Mouse (Mus musculus) limb, embryonic 14.5 days (tissue): ENCODE measurements around the gene Fndc11. TPM values are rescaled to one million over a fixed set of nuclear protein-coding genes. Genes with fewer than 3 reads are reported as not detected.

Experiments used
- ATAC-seq: fragments of 200-750 bp; cut with Nextera tagmentation; 2 replicates; pipeline ENCODE4 v1.8.0; 2017; ENCODE audit warnings: low read depth, moderate number of reproducible peaks, moderate TSS enrichment; ENCODE audit not compliant: low FRiP score
- DNase-seq: peaks from one replicate; pipeline ENCODE4 v3.0.0-alpha.2; 2015; ENCODE audit warnings: low spot score
- H3K27ac ChIP-seq: fragments of 300-500 bp; sonication (generic); replicated peaks from 2 replicates; pipeline ENCODE4 v1.5.1; 2014; ENCODE audit warnings: low read depth, mild to moderate bottlenecking, low read length, moderate library complexity, mixed read lengths
- H3K27me3 ChIP-seq: fragments of 300-500 bp; sonication (generic); 2 replicates; pipeline ENCODE4 v1.6.1; 2014; ENCODE audit warnings: low read length, mixed read lengths; ENCODE audit not compliant: control insufficient read depth, insufficient read depth
- H3K36me3 ChIP-seq: fragments of 300-500 bp; sonication (generic); 2 replicates; pipeline ENCODE4 v1.6.1; 2014; ENCODE audit warnings: mild to moderate bottlenecking, low read length, moderate library complexity, mixed read lengths; ENCODE audit not compliant: control insufficient read depth, insufficient read depth
- H3K4me1 ChIP-seq: fragments of 300-500 bp; sonication (generic); 2 replicates; pipeline ENCODE4 v1.6.1; 2014; ENCODE audit warnings: antibody characterized with exemption, low read length, mixed read lengths; ENCODE audit not compliant: control insufficient read depth, insufficient read depth
- H3K4me2 ChIP-seq: fragments of 300-500 bp; sonication (generic); replicated peaks from 2 replicates; pipeline ENCODE4 v1.6.1; 2014; ENCODE audit warnings: low read depth, mild to moderate bottlenecking, low read length, moderate library complexity; ENCODE audit not compliant: severe bottlenecking
- H3K4me3 ChIP-seq: fragments of 300-500 bp; sonication (generic); replicated peaks from 2 replicates; pipeline ENCODE4 v1.5.1; 2014; ENCODE audit warnings: low read length
- H3K9ac ChIP-seq: fragments of 300-500 bp; sonication (generic); 2 replicates; pipeline ENCODE4 v1.6.1; 2014; ENCODE audit warnings: mild to moderate bottlenecking, low read depth, low read length, moderate library complexity; ENCODE audit not compliant: severe bottlenecking
- H3K9me3 ChIP-seq: fragments of 300-500 bp; sonication (generic); 2 replicates; pipeline ENCODE4 v1.6.1; 2016; ENCODE audit warnings: low read length; ENCODE audit not compliant: control insufficient read depth
- POLR2A ChIP-seq: fragments of 200-500 bp; IDR thresholded peaks from 2 replicates; pipeline ENCODE4 v1.8.0; 2012; ENCODE audit warnings: inconsistent platforms, mild to moderate bottlenecking, moderate library complexity, borderline replicate concordance; ENCODE audit not compliant: insufficient read depth, insufficient read length; ENCODE audit errors: extremely low read depth
- WGBS: fragments of 180-500 bp; shearing (Covaris S2); extraction: QIAGEN DNeasy Blood & Tissue Kit; methylation state at CpG from one replicate; pipeline ENCODE4 v1.1.7; 2014; 5-methylcytosine and 5-hydroxymethylcytosine counted together
- polyA plus RNA-seq, 2 experiments: library from polyadenylated mRNA; depleted of rRNA in 1 of 2; stranded (reverse) in 1 of 2; unstranded in 1 of 2; fragments of >200 nt; fragmentation: Nextera tagmentation in 1 of 2; extraction: Ambion mirVana in 1 of 2; gene quantifications; 2 replicates each; pipeline versions ENCODE4 v1.2.1 to v1.2.3; 2012 to 2014

Gene Fndc11
- polyA plus RNA-seq, 2 experiments, result 0.28 TPM; not detected in 1

GRCm38 (mm10) chr2:181205678-181206077 is 14.1 kb upstream of the Fndc11 start:
- no peaks in the 10 kb centered on the region for H3K4me1 ChIP-seq
- WGBS, result 82% methylated on average over 5 of the region's 5 CpGs
- TF ChIP-seq POLR2A, result no peak
- H3K4me3 ChIP-seq, result no peak overlapping the region
- H3K9ac ChIP-seq, result no peak overlapping the region
- H3K4me2 ChIP-seq, result no peak overlapping the region
- DNase-seq (no peak), ATAC-seq (no peak)
- H3K27ac ChIP-seq, result no peak overlapping the region
- H3K9me3 ChIP-seq, result no peaks in the 10 kb centered on the region
- no peaks in the 10 kb centered on the region for H3K27me3 ChIP-seq
- no peaks in the 10 kb centered on the region for H3K36me3 ChIP-seq

GRCm38 (mm10) chr2:181206118-181206517 is 13.7 kb upstream of the Fndc11 start:
- no peak for DNase-seq
- H3K4me3 ChIP-seq, result no peak overlapping the region
- no peak overlapping the region for H3K27ac ChIP-seq
- no peak for ATAC-seq
- no peak overlapping the region for H3K4me2 ChIP-seq
- H3K27me3 ChIP-seq, result peaks cover 2% of the 10 kb centered on the region; the same call in 1 of the 2 replicates
- H3K36me3 ChIP-seq, result no peaks in the 10 kb centered on the region
- TF ChIP-seq POLR2A, result no peak
- H3K9me3 ChIP-seq, result no peaks in the 10 kb centered on the region
- no peaks in the 10 kb centered on the region for H3K4me1 ChIP-seq
- H3K9ac ChIP-seq, result no peak overlapping the region
- WGBS, result 73% methylated on average over 9 of the region's 9 CpGs

DNA sequence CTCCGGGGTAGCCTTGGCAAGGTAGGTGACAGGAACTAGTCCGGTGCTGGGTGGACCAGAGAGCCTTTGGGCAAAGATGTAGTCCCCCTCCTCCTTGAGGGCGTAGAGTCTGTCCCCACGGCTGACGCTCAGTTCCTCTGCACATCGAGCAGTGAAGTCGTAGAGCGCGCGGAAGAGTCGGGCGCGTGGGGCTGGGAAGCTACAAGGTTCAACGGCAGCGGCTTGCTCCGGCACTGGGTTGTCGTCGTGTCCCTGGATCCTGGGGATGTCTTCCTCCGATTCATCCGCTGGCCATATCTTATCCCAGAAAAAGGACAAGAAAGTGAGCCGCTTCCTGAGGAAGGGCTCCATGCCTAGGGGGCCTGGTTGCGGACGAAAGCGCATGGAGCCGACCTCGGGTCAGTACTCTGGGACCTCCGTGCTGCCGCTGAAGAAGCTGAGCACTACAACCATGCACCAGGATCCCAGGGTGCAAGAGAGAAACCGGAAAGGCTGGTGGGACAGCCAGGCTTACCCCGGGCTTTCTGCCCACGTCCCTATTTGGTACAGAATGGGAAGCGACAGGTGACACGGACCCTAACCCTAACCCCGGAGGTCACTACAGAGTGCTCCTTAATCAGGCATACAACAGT is 7.3 kb upstream of the Fndc11 start:
- H3K9ac ChIP-seq, result 0 out of 2 replicates have a peak overlapping the region, but pooled peaks have one; percentile 25

GRCm38 (mm10) chr2:181213021-181213445 is 6.8 kb upstream of the Fndc11 start, which contains the start of gene Srms:
TSS of gene Srms (minus strand) at chr2:181213185.
- peak; percentile 44; the same call in 1 of the 2 replicates for ATAC-seq

More for the DNA sequence above, 7.3 kb upstream of the Fndc11 start:
- no peaks in the 10 kb centered on the region for H3K4me1 ChIP-seq
- no peaks in the 10 kb centered on the region for H3K9me3 ChIP-seq
- ATAC-seq (no peak), DNase-seq (no peak)
- 4% methylated on average over 33 of the region's 34 CpGs for WGBS
- H3K36me3 ChIP-seq, result no peaks in the 10 kb centered on the region
- H3K4me3 ChIP-seq, result peak overlapping the region; percentile 25
- H3K4me2 ChIP-seq, result peak overlapping the region; percentile 47
- no peak for TF ChIP-seq POLR2A
- no peak overlapping the region for H3K27ac ChIP-seq
- peaks cover 31% of the 10 kb centered on the region for H3K27me3 ChIP-seq

GRCm38 (mm10) chr2:181216037-181216436 is 3.8 kb upstream of the Fndc11 start:
- peaks cover 16% of the 10 kb centered on the region for H3K4me1 ChIP-seq
- no peak for ATAC-seq
- no peak overlapping the region for H3K27ac ChIP-seq
- no peaks in the 10 kb centered on the region for H3K36me3 ChIP-seq
- H3K9ac ChIP-seq, result no peak overlapping the region
- H3K9me3 ChIP-seq, result no peaks in the 10 kb centered on the region
- H3K4me2 ChIP-seq, result no peak overlapping the region
- TF ChIP-seq POLR2A, result no peak
- peaks cover 30% of the 10 kb centered on the region for H3K27me3 ChIP-seq
- no peak for DNase-seq
- no peak overlapping the region for H3K4me3 ChIP-seq
- 87% methylated on average over 6 of the region's 6 CpGs for WGBS

More at GRCm38 (mm10) chr2:181213021-181213445, 6.8 kb upstream of the Fndc11 start, which contains the start of gene Srms:
- no peak for TF ChIP-seq POLR2A
- WGBS, result 1% methylated on average over 17 of the region's 17 CpGs
- Histone ChIP-seq H3K4me3 (peak within 1 kb of the TSS; percentile 25), H3K9ac (0 out of 2 replicates have a peak within 1 kb of the TSS, but pooled peaks have one; percentile 25), H3K27me3 (peaks cover 31% of the 10 kb centered on the region), H3K27ac (no peak within 1 kb of the TSS), H3K4me1 (no peaks in the 10 kb centered on the region), H3K4me2 (peak within 1 kb of the TSS; percentile 47), H3K36me3 (no peaks in the 10 kb centered on the region), H3K9me3 (no peaks in the 10 kb centered on the region)
- DNase-seq, result peak; percentile 14
